Mouse (Mus musculus) heart, embryonic 14.5 days (tissue): ENCODE measurements around the gene Dtymk. TPM values are rescaled to one million over a fixed set of nuclear protein-coding genes. Genes with fewer than 3 reads are reported as not detected.

ENCODE experiments used
- ATAC-seq: fragments of 200-750 bp; cut with Nextera tagmentation; 2 replicates; pipeline ENCODE4 v1.8.0; 2017; ENCODE audit warnings: low read depth, moderate TSS enrichment; ENCODE audit not compliant: insufficient number of reproducible peaks, insufficient read depth, low FRiP score
- H3K27ac ChIP-seq, 2 experiments: fragments of 200-500 bp in 1 of 2; fragments of 300-500 bp in 1 of 2; sonication (generic) in 1 of 2; replicated peaks in 1 of 2; 2 replicates each; pipeline ENCODE4 v1.5.1; 2012 to 2014; ENCODE audit warnings: low read depth in 2 of 2, low read length in 2 of 2, control low read depth in 1 of 2, mild to moderate bottlenecking in 1 of 2, mixed read lengths in 1 of 2; ENCODE audit not compliant: control insufficient read depth in 1 of 2, insufficient read depth in 1 of 2
- H3K27me3 ChIP-seq: fragments of 300-500 bp; sonication (generic); 2 replicates; pipeline ENCODE4 v1.6.1; 2014; ENCODE audit warnings: mild to moderate bottlenecking, low read length, control low read depth; ENCODE audit not compliant: control insufficient read depth, insufficient read depth
- H3K36me3 ChIP-seq: fragments of 300-500 bp; sonication (generic); 2 replicates; pipeline ENCODE4 v1.6.1; 2014; ENCODE audit warnings: mild to moderate bottlenecking, control low read depth, low read length, mixed read lengths; ENCODE audit not compliant: control insufficient read depth, insufficient read depth
- H3K4me1 ChIP-seq, 2 experiments: fragments of 200-500 bp in 1 of 2; fragments of 300-500 bp in 1 of 2; sonication (generic) in 1 of 2; 2 replicates each; pipeline ENCODE4 v1.6.1; 2012 to 2014; ENCODE audit warnings: low read length in 2 of 2, control low read depth in 1 of 2, mixed read lengths in 1 of 2; ENCODE audit not compliant: control insufficient read depth in 2 of 2, insufficient read depth in 2 of 2
- H3K4me2 ChIP-seq: fragments of 300-500 bp; sonication (generic); 2 replicates; pipeline ENCODE4 v1.6.1; 2014; ENCODE audit warnings: mild to moderate bottlenecking, low read length
- H3K4me3 ChIP-seq, 2 experiments: fragments of 200-500 bp in 1 of 2; fragments of 300-500 bp in 1 of 2; sonication (generic) in 1 of 2; 2 replicates each; pipeline ENCODE4 v1.5.1; 2012 to 2014; ENCODE audit warnings: low read length in 2 of 2, mild to moderate bottlenecking in 2 of 2, control low read depth in 1 of 2, low read depth in 1 of 2, moderate library complexity in 1 of 2; ENCODE audit not compliant: control insufficient read depth in 1 of 2, insufficient read depth in 1 of 2
- H3K9ac ChIP-seq: fragments of 300-500 bp; sonication (generic); 2 replicates; pipeline ENCODE4 v1.6.1; 2014; ENCODE audit warnings: mild to moderate bottlenecking, low read length
- H3K9me3 ChIP-seq: fragments of 300-500 bp; sonication (generic); 2 replicates; pipeline ENCODE4 v1.6.1; 2016; ENCODE audit warnings: low read length, control low read depth; ENCODE audit not compliant: control insufficient read depth
- WGBS: fragments of 180-500 bp; shearing (Covaris S2); extraction: QIAGEN DNeasy Blood & Tissue Kit; methylation state at CpG from one replicate; pipeline ENCODE4 v1.1.7; 2014; 5-methylcytosine and 5-hydroxymethylcytosine counted together
- polyA plus RNA-seq: library from polyadenylated mRNA; unstranded; fragments of >200 nt; fragmentation: Nextera tagmentation; extraction: Ambion mirVana; gene quantifications from 2 replicates; pipeline ENCODE4 v1.2.1, GENCODE M21; 2014

Gene Dtymk
- polyA plus RNA-seq, 1 experiment from 2014 or later = 167 TPM

GRCm38 (mm10) chr1:93818722-93819121 is 17.0 kb upstream of the Dtymk start:
- 90% methylated on average over 7 of the region's 7 CpGs for WGBS
- H3K27me3 ChIP-seq = no peaks in the 10 kb centered on the region
- ATAC-seq = no peak
- no peaks in the 10 kb centered on the region for H3K9me3 ChIP-seq
- no peak overlapping the region for H3K27ac ChIP-seq
- no peak overlapping the region for H3K4me2 ChIP-seq
- H3K4me3 ChIP-seq = no peak overlapping the region
- no peak overlapping the region for H3K9ac ChIP-seq
- H3K36me3 ChIP-seq = peaks cover 84% of the 10 kb centered on the region
- no peaks in the 10 kb centered on the region for H3K4me1 ChIP-seq

GRCm38 (mm10) chr1:93817823-93818532 is 16.2 kb upstream of the Dtymk start:
- no peaks in the 10 kb centered on the region for H3K9me3 ChIP-seq
- no peaks in the 10 kb centered on the region for H3K27me3 ChIP-seq
- H3K27ac ChIP-seq = no peak overlapping the region
- no peak overlapping the region for H3K4me3 ChIP-seq
- ATAC-seq = no peak
- H3K4me1 ChIP-seq = no peaks in the 10 kb centered on the region
- 92% methylated on average over 8 of the region's 8 CpGs for WGBS
- no peak overlapping the region for H3K9ac ChIP-seq
- H3K36me3 ChIP-seq = peaks cover 91% of the 10 kb centered on the region
- H3K4me2 ChIP-seq = no peak overlapping the region

- Histone ChIP-seq H3K27ac (no peak overlapping the region), H3K36me3 (peaks cover 94% of the 10 kb centered on the region), H3K27me3 (no peaks in the 10 kb centered on the region), H3K4me3 (no peak overlapping the region), H3K4me2 (no peak overlapping the region), H3K9me3 (no peaks in the 10 kb centered on the region), H3K9ac (no peak overlapping the region), H3K4me1 (no peaks in the 10 kb centered on the region)
- WGBS = 77% methylated on average over 8 of the region's 8 CpGs
- no peak for ATAC-seq
Measured at GRCm38 (mm10) chr1:93811495-93812039, 9.8 kb upstream of the Dtymk start.

- H3K36me3 ChIP-seq = peaks cover 89% of the 10 kb centered on the region
- H3K9ac ChIP-seq = no peak overlapping the region
- H3K27me3 ChIP-seq = no peaks in the 10 kb centered on the region
- WGBS = 97% methylated on average over 3 of the region's 3 CpGs
- H3K4me1 ChIP-seq = peaks cover 3 to 9% of the 10 kb centered on the region in 2 experiments
- H3K4me2 ChIP-seq = no peak overlapping the region
- H3K4me3 ChIP-seq = no peak overlapping the region
- no peak overlapping the region for H3K27ac ChIP-seq
- H3K9me3 ChIP-seq = no peaks in the 10 kb centered on the region
- no peak for ATAC-seq
Measured at GRCm38 (mm10) chr1:93810011-93810410, 8.3 kb upstream of the Dtymk start.

GRCm38 (mm10) chr1:93808871-93809270 is 7.1 kb upstream of the Dtymk start:
- no peak overlapping the region for H3K27ac ChIP-seq
- peaks cover 78% of the 10 kb centered on the region for H3K36me3 ChIP-seq
- no peak overlapping the region for H3K4me3 ChIP-seq
- no peak for ATAC-seq
- WGBS = 91% methylated on average over 4 of the region's 4 CpGs
- H3K9me3 ChIP-seq = no peaks in the 10 kb centered on the region
- no peaks in the 10 kb centered on the region for H3K27me3 ChIP-seq
- peaks cover 6 to 17% of the 10 kb centered on the region in 2 experiments for H3K4me1 ChIP-seq
- no peak overlapping the region for H3K4me2 ChIP-seq
- H3K9ac ChIP-seq = no peak overlapping the region

- Histone ChIP-seq H3K9ac (peak overlapping the region; percentile 86; the same call in 1 of the 2 replicates), H3K4me3 (no peak overlapping the region), H3K9me3 (no peaks in the 10 kb centered on the region), H3K27me3 (no peaks in the 10 kb centered on the region), H3K4me2 (peak overlapping the region; percentile 94), H3K27ac (peak overlapping the region; percentile 18 to 98; a peak in 2 of 4 replicates), H3K4me1 (peaks cover 10 to 39% of the 10 kb centered on the region in 2 experiments), H3K36me3 (peaks cover 47% of the 10 kb centered on the region)
- 53% methylated on average over 5 of the region's 5 CpGs for WGBS
- ATAC-seq = no peak
Measured at GRCm38 (mm10) chr1:93805221-93805951, 3.7 kb upstream of the Dtymk start.

- Histone ChIP-seq H3K4me3 (peak overlapping the region; percentile 80 to 83), H3K36me3 (peaks cover 47% of the 10 kb centered on the region), H3K9me3 (no peaks in the 10 kb centered on the region), H3K4me1 (peaks cover 10 to 39% of the 10 kb centered on the region in 2 experiments), H3K9ac (peak overlapping the region; percentile 86), H3K27ac (peak overlapping the region; percentile 48 to 98), H3K27me3 (no peaks in the 10 kb centered on the region), H3K4me2 (peak overlapping the region; percentile 94)
- WGBS = 34% methylated on average over 4 of the region's 4 CpGs
- no peak for ATAC-seq
Measured at GRCm38 (mm10) chr1:93804818-93805217, 3.1 kb upstream of the Dtymk start.
